8 mouse cellular contexts compared by ENCODE assay signal in genomic region chr3:153910489-153910888, GRCm38 (mm10). TPM values are rescaled to one million over a fixed set of nuclear protein-coding genes. Genes with fewer than 3 reads are reported as not detected.
DNase-seq lines count a peak whose midpoint lies in the region; ATAC-seq and TF ChIP-seq lines count a peak whose summit lies in the region.

No protein-coding gene starts in this region.

- H3K27me3 ChIP-seq in kidney, embryonic 15.5 days: no peaks in the 10 kb centered on the region
- H3K27me3 ChIP-seq in hindbrain, postnatal 0 days (ENCODE audit: insufficient read depth, low read length): no peaks in the 10 kb centered on the region
- H3K27me3 ChIP-seq in myocyte (ENCODE audit: control insufficient read depth, insufficient read depth, insufficient read length): no peaks in the 10 kb centered on the region

- peak overlapping the region; percentile 11 for H3K9ac ChIP-seq in kidney, embryonic 15.5 days
- H3K9ac ChIP-seq in hindbrain, postnatal 0 days (replicated peaks; ENCODE audit: low read length): no peak overlapping the region

- H3ac ChIP-seq in myocyte (ENCODE audit: control insufficient read depth, insufficient read length): no peak overlapping the region

- H3K36me3 ChIP-seq in kidney, embryonic 15.5 days: peaks cover 61% of the 10 kb centered on the region
- peaks cover 39% of the 10 kb centered on the region for H3K36me3 ChIP-seq in hindbrain, postnatal 0 days (ENCODE audit: insufficient read depth, low read length)
- H3K36me3 ChIP-seq in myocyte (ENCODE audit: control insufficient read depth, insufficient read depth): peaks cover 54% of the 10 kb centered on the region

- ATAC-seq in kidney, embryonic 15.5 days (replicated peaks; ENCODE audit: low FRiP score): no peak
- no peak for ATAC-seq in hindbrain, postnatal 0 days

- no peak for DNase-seq in kidney, adult 9 months
- no peak for DNase-seq in hindbrain, postnatal 0 days (ENCODE audit: low spot score)
- no peak for DNase-seq in layer of hippocampus, adult 9-10 months (ENCODE audit: low spot score)
- no peak for DNase-seq in adrenal gland, adult 2 months
- DNase-seq in thymus, postnatal 4 days: no peak

- 67% methylated on average over 7 of the region's 7 CpGs for WGBS in kidney, embryonic 15.5 days
- 65% methylated on average over 7 of the region's 7 CpGs for WGBS in hindbrain, postnatal 0 days

- TF ChIP-seq POLR2A in bone marrow macrophage, adult 2 months (IDR thresholded peaks at IDR 0.05; ENCODE audit: borderline replicate concordance, low read depth, low read length): no peak
- no peak for TF ChIP-seq POLR2A in myocyte (IDR thresholded peaks at IDR 0.05; ENCODE audit: insufficient read length, low read depth)

- H3K79me2 ChIP-seq in myocyte (ENCODE audit: control insufficient read depth, insufficient read depth): peaks cover 54% of the 10 kb centered on the region

- H3K4me2 ChIP-seq in kidney, embryonic 15.5 days: peak overlapping the region; percentile 78
- H3K4me2 ChIP-seq in hindbrain, postnatal 0 days (ENCODE audit: low read depth, low read length): peak overlapping the region; percentile 77
- H3K4me2 ChIP-seq in myocyte (ENCODE audit: low read depth): peak overlapping the region; percentile 91

- peaks cover 44% of the 10 kb centered on the region for H3K4me1 ChIP-seq in kidney, embryonic 15.5 days
- peaks cover 26% of the 10 kb centered on the region for H3K4me1 ChIP-seq in bone marrow macrophage, adult 2 months (ENCODE audit: control insufficient read depth, insufficient read depth, low read length)
- peaks cover 21% of the 10 kb centered on the region for H3K4me1 ChIP-seq in hindbrain, postnatal 0 days (ENCODE audit: insufficient read depth, low read length)

- H3K4me3 ChIP-seq in kidney, embryonic 15.5 days (replicated peaks): peak overlapping the region; percentile 93
- peak overlapping the region; percentile 94 for H3K4me3 ChIP-seq in bone marrow macrophage, adult 2 months (ENCODE audit: insufficient read depth, low read length)
- H3K4me3 ChIP-seq in hindbrain, postnatal 0 days (ENCODE audit: low read length): 0 out of 2 replicates have a peak overlapping the region, but pooled peaks have one; percentile 7
- H3K4me3 ChIP-seq in myocyte: peak overlapping the region; percentile 80

- TF ChIP-seq CTCF in bone marrow macrophage, adult 2 months (IDR thresholded peaks at IDR 0.05; ENCODE audit: low read depth, low read length): no peak
- no peak for TF ChIP-seq CTCF in hindbrain, postnatal 0 days (IDR thresholded peaks at IDR 0.05; ENCODE audit: low read depth)

- peak overlapping the region; percentile 15; the same call in 1 of the 2 replicates for H3K27ac ChIP-seq in kidney, embryonic 15.5 days
- no peak overlapping the region for H3K27ac ChIP-seq in bone marrow macrophage, adult 2 months (ENCODE audit: insufficient read depth, low read depth, low read length)
- H3K27ac ChIP-seq in hindbrain, postnatal 0 days: no peak overlapping the region

- H3K9me3 ChIP-seq in kidney, embryonic 15.5 days (replicated peaks): no peaks in the 10 kb centered on the region
- no peaks in the 10 kb centered on the region for H3K9me3 ChIP-seq in hindbrain, postnatal 0 days (ENCODE audit: low read length)

TF ChIP-seq in myocyte, 11 proteins besides CTCF, POLR2A, EP300 and RAD21:
- TF ChIP-seq USF1 (IDR thresholded peaks at IDR 0.05; ENCODE audit: low read depth) (no peak), MYOD1 (IDR thresholded peaks at IDR 0.05; ENCODE audit: control insufficient read depth in 1 of 3, insufficient read length in 2 of 3, low read depth in 2 of 3) (no peak), SRF (IDR thresholded peaks at IDR 0.05; ENCODE audit: control insufficient read depth, insufficient read length, low read depth) (no peak), TCF3 (IDR thresholded peaks at IDR 0.05; ENCODE audit: insufficient read length, low read depth) (no peak), E2F4 (IDR thresholded peaks at IDR 0.05; ENCODE audit: insufficient read depth) (no peak), POLR2AphosphoS2 (IDR thresholded peaks at IDR 0.05; ENCODE audit: insufficient read length, low read depth) (peak; percentile 60), MAX (IDR thresholded peaks at IDR 0.05; ENCODE audit: low read depth) (no peak)

RNA-seq across cellular contexts. Expression of gene Rabggtb, which starts 2.3 kb away (rescaled TPM):
- 50.3 and 56.1 TPM in 2 replicates for polyA plus RNA-seq in kidney, embryonic 15.5 days (2015; fragmentation: Nextera tagmentation; extraction: Ambion mirVana)
- polyA plus RNA-seq in bone marrow macrophage, adult 2 months (2012; ENCODE audit: insufficient read depth, insufficient read length, missing spikeins): 46.5 and 53.2 TPM in 2 replicates
- total RNA-seq in hindbrain, postnatal 0 days (2014; rRNA removed): 60.9 and 68.5 TPM in 2 replicates
- 62.5 and 63.3 TPM in 2 replicates for polyA plus RNA-seq in hindbrain, postnatal 0 days (2015; fragmentation: Nextera tagmentation; extraction: Ambion mirVana)
- 70.5 TPM for polyA plus RNA-seq in myocyte (2012; fragmentation: generic; extraction: Trizol)
- total RNA-seq in adrenal gland, adult 2 months (2021): 10 to 100 TPM; 79.8 to 95.2 TPM
- polyA plus RNA-seq in adrenal gland, adult 2 months (2012; rRNA removed): 16.3 and 17.6 TPM in 2 replicates

RNA-seq across cellular contexts. Expression of gene Msh4, which starts 4.6 kb away (rescaled TPM):
- 0.06 and 0.14 TPM in 2 replicates for polyA plus RNA-seq in kidney, embryonic 15.5 days (2015; fragmentation: Nextera tagmentation; extraction: Ambion mirVana)
- not detected in 2 replicates for polyA plus RNA-seq in bone marrow macrophage, adult 2 months (2012; ENCODE audit: insufficient read depth, insufficient read length, missing spikeins)
- total RNA-seq in hindbrain, postnatal 0 days (2014; rRNA removed): 0.40 and 0.68 TPM in 2 replicates
- polyA plus RNA-seq in hindbrain, postnatal 0 days (2015; fragmentation: Nextera tagmentation; extraction: Ambion mirVana): 0.13 and 0.19 TPM in 2 replicates
- polyA plus RNA-seq in myocyte (2012; fragmentation: generic; extraction: Trizol): 0.02 TPM
- total RNA-seq in adrenal gland, adult 2 months (2021): under 1 TPM; 0.09 to 0.10 TPM
- 0.02 TPM in 1 of 2 replicates, not detected in the other for polyA plus RNA-seq in adrenal gland, adult 2 months (2012; rRNA removed)

RNA-seq across cellular contexts. Expression of gene Acadm, which starts 33.9 kb away (rescaled TPM):
- polyA plus RNA-seq in kidney, embryonic 15.5 days (2015; fragmentation: Nextera tagmentation; extraction: Ambion mirVana): 113 and 122 TPM in 2 replicates
- 78.7 and 90.3 TPM in 2 replicates for polyA plus RNA-seq in bone marrow macrophage, adult 2 months (2012; ENCODE audit: insufficient read depth, insufficient read length, missing spikeins)
- total RNA-seq in hindbrain, postnatal 0 days (2014; rRNA removed): 42.1 and 92.6 TPM in 2 replicates
- 67.9 and 71.9 TPM in 2 replicates for polyA plus RNA-seq in hindbrain, postnatal 0 days (2015; fragmentation: Nextera tagmentation; extraction: Ambion mirVana)
- polyA plus RNA-seq in myocyte (2012; fragmentation: generic; extraction: Trizol): 36.8 TPM
- 100 to 1,000 TPM; 711 to 911 TPM for total RNA-seq in adrenal gland, adult 2 months (2021)
- 58.0 and 61.0 TPM in 2 replicates for polyA plus RNA-seq in adrenal gland, adult 2 months (2012; rRNA removed)

Comparison
In these comparisons a context has a peak if more than half of its experiments do, and no peak if none do; other contexts are left out.
1. H3K4me3 ChIP-seq: peak in every context shown above with its lines; median percentile 94 in bone marrow macrophage, adult 2 months; 93 in kidney, embryonic 15.5 days; 80 in myocyte; 7 in hindbrain, postnatal 0 days.